Mouse (Mus musculus) cerebellum, adult 9-11 months (tissue): ENCODE results near the gene Olfr639.
"Not testable (repeated sequence)": the region's sequence is repeated elsewhere in the genome, so short reads cannot be mapped to it uniquely, and the experiment has no call there.

Experiments used
- DNase-seq: peaks from one replicate; pipeline ENCODE4 v3.0.0; 2022

Olfr639 gene

DNA sequence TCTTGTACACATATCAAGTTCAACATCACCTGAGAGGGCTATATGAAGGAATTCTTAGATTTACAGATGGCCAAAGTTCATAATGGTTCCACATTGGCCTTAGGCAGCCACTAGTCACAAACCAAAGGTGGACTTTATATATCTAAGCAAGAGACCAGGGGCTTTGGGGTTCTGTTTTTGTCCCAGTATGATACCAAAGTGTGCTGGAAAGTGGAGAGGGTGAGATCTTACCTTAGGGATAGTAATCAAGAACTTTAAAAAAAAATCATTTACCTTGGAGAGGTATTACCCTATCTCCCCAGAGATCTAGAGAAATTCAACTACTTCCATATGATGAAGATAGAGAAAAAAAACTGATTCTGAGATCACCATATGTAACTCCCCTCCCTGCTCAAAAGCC, at the start of gene Olfr639:
TSS of gene Olfr639 (minus strand) at position 101 of the 400 bp plus-strand sequence.
- DNase-seq = no peak

DNA sequence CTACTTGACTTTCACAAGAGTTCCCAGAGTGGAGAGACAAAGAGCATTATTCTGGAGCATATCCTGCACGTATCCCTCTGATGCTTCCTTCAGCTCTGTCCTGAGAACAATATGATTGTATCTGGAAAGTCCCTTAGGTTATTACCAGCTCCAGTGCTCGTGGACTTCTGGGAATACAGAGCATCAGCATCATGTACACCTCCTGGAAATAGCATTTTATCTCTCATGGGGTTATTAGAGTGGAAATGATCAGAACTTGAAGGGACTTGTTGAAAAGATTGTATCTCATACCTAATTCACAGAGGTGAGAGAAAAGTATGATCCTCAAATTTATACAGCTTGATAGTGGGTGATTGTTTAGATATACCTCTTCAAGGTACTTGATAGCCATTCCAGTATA, 44.2 kb upstream of the Olfr639 start, which contains the start of gene 4930516K23Rik:
TSS of gene 4930516K23Rik (minus strand) at position 101 of the 400 bp plus-strand sequence.
- DNase-seq = no peak

- DNase-seq = no peak
These were observed 42.1 kb upstream of the Olfr639 start for GRCm38 (mm10) chr7:104059215-104059614.

- DNase-seq = no peak
These were observed 35.5 kb upstream of the Olfr639 start, which contains the start of gene Olfr642 for GRCm38 (mm10) chr7:104052566-104052965. Olfr642 (minus strand) TSS chr7:104052666.

DNA sequence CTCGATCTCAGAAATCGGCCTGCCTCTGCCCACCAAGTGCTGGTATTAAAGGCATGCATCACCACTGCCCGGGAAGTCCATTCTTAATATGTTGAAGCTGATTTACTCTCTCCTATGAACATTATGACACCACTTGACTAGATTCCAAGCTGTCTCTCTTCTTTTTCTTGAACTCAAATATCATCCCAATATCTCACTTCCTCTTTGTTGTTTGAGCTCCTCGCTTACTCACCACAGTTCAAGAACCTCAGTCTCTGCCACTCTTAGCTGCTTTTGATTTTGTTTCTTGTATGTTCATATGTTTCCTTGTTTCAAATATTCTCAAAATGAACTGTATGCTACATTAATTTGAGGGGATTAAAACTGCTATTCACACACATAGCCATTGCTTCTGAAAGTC, 33.6 kb upstream of the Olfr639 start:
- no peak for DNase-seq

DNA sequence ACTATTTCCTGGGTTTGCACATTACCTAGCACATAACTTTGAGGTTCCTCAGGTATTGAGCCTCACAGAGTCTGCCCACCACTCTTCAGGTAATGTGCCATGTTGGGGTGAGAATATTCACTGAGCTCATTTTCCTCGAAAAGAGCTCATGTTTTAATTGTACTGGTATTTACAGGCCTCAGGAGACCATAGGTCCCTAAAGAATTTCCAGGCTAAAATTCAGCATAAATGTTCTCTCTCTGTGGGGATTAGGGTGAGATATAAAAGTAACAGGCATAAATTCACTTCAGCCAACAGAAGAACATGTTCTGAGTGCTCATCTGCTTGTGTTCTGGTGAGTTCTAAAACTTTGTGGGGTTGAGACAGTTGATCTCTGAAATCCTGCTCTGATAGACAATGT, 18.0 kb upstream of the Olfr639 start, which contains the start of gene Olfr641:
TSS of gene Olfr641 (plus strand) at position 301 of the 400 bp plus-strand sequence.
- no peak for DNase-seq

- DNase-seq = no peak
These were observed 9.9 kb upstream of the Olfr639 start for GRCm38 (mm10) chr7:104026978-104027377.

GRCm38 (mm10) chr7:104025473-104025872, 8.4 kb upstream of the Olfr639 start, which contains the start of gene Olfr640:
Olfr640 (minus strand) TSS chr7:104025573.
- no peak for DNase-seq

GRCm38 (mm10) chr7:104021651-104022050, 4.5 kb upstream of the Olfr639 start:
- DNase-seq = no peak

- DNase-seq = no peak
These were observed 1.9 kb upstream of the Olfr639 start for GRCm38 (mm10) chr7:104018953-104019352.

DNA sequence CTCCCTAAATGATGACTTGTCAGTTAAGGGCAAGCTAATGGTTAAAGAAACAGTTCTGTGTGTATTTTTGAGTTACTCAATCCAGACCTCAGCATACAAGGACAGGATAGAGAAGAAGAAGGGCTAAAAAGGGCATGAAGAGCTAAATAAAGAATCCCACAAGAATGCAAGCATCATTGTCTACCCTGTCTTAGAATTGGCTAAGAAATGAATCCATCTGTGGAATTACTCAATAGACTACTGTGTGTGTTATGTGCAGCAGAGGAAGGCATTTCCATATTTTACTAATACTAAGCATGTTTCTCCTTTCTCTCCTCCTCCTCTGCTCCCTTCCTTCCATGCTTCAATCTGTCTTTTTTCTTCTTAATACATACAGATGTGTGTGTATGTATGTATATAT, 18.0 kb downstream of the Olfr639 start:
- no peak for DNase-seq

DNA sequence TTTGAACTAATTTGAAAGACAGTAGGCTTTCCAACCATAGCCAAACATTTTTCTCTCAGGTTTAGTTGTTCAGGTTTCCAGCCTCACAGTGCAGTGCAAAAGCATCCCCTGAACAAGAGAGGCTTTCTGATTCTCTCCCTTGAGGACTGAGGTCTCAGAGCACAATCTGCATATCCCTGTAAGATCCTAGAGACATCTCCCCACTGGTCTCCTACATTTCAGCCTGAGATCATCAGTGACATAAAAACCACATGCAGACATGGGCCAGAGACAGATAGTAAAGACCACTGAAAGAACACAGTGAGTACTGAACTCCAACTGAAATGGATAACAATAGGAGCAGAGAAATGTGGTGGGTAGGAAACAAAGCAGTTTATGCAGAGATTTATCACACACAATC, 18.7 kb downstream of the Olfr639 start, which contains the start of gene Olfr638:
TSS of gene Olfr638 (plus strand) at position 301 of the 400 bp plus-strand sequence.
- no peak for DNase-seq

- DNase-seq = no peak
These were observed 45.3 kb downstream of the Olfr639 start for GRCm38 (mm10) chr7:103971782-103972181.

DNA sequence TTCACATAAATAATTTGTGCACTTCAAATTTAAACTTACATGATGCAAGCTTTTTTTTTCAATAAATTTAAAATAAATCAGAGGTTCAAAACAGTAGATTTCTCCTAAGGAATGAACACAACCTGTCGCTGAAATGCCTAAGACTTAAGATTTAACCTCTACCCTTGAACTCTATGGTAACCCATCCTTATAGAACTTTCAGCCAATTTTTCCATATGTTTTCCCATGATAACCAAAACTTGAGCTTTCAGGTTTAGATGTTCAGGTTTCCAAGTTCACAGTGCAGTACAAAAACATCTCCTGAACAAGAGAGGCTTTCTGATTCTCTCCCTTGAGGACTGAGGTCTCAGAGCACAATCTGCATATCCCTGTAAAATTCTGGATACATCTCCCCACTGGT, 46.3 kb downstream of the Olfr639 start, which contains the start of gene Olfr635:
TSS of gene Olfr635 (plus strand) at position 301 of the 400 bp plus-strand sequence.
- no peak for DNase-seq

DNA sequence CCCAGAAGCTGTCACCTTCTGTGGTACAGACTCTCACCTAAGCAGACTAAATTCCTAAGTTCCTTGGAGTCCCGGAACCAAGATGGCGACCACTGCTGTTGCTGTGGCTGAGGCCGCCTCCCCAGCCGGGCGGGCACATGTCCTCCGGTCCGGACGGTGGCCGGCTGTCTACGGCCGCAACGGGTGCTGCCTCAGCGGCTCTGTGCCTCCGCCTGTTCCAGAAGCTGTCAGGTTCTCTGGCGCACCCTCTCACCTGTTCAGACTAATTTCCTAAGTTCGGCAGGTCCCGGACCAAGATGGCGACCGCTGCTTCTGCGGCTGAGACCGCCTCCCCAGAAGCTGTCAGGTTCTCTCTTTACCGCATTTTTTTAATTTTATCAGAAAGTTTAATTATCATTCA, 50.2 kb downstream of the Olfr639 start:
- not testable (repeated sequence) for DNase-seq
